Mouse (Mus musculus) CD4-positive naive resting alpha-beta T cell, adult 57 days (primary cell): ENCODE data around the gene Podnl1. TPM values are rescaled to one million over a fixed set of nuclear protein-coding genes. Genes with fewer than 3 reads are reported as not detected.

Experiments used
- total RNA-seq: library from RNA; stranded (reverse); gene quantifications from one replicate; pipeline ENCODE4 v1.2.4, GENCODE M21; 2023

The Podnl1 gene
- total RNA-seq = 3.8 TPM

DNA sequence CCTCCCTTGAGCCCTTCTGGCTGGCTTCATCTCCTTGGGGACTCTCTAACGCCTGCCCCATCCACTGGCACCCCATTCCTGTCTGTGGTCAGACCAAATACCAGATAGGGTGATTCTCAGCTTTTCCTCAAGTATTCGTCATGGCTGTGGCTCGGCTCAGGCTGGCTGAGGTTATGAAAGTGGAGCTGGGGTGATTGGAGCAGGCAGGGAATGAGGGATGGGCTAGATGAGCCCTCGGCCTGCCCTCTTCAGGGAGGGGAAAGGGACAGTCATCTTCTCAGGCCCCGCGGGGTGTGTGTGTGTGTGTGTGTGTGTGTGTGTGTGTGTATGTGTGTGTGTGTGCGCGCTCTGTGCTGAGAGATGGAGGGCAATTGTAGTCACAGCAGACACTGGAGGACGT lies at the start of gene Podnl1:
Podnl1 (plus strand) TSS at position 334 of the 400 bp plus-strand sequence.

DNA sequence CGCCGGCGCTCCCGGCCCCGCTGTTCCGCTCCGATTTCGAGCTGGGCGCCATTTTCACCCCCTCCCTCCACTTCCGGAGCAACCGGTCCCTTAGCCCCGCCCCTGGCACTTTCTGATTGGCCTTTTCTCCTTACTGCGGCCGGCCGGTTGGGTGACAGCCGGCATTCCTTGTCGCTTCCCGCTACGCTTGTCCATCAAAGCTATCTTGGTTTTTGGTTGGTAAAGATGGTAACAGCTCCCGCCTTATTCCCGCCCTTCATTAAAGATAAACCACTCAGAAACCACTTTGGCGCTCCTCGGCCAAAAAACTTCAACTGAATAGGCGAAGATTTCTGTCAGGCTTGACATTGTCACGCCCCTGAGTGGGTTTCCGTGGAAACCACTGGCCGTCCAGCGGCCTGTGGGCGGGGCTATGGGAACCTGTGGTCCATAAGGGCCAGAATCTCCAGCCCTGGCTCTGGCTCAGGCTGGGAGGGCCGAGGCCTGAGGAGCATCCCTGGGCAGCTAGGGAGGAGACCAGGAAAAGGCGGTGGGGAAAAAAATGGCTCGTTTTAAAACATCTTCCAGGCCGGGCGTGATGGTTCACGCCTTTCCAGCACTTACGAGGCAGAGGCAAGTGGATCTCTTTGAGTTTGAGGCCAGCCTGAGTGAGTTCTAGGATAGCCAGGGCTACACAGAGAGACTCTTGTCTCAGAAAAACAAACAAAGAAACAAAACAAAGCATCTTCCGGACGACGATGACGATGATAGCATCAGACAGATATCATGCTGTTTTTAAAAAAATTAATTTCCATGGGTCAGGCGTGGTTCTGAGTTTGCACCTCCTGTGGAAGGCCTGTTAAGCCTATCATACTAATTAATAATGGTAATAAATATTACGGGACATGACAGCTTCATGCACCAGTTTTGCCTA lies 20.8 kb upstream of the Podnl1 start, which contains the start of gene Dcaf15:
Dcaf15 (minus strand) TSS at position 72 of the 913 bp plus-strand sequence.

DNA sequence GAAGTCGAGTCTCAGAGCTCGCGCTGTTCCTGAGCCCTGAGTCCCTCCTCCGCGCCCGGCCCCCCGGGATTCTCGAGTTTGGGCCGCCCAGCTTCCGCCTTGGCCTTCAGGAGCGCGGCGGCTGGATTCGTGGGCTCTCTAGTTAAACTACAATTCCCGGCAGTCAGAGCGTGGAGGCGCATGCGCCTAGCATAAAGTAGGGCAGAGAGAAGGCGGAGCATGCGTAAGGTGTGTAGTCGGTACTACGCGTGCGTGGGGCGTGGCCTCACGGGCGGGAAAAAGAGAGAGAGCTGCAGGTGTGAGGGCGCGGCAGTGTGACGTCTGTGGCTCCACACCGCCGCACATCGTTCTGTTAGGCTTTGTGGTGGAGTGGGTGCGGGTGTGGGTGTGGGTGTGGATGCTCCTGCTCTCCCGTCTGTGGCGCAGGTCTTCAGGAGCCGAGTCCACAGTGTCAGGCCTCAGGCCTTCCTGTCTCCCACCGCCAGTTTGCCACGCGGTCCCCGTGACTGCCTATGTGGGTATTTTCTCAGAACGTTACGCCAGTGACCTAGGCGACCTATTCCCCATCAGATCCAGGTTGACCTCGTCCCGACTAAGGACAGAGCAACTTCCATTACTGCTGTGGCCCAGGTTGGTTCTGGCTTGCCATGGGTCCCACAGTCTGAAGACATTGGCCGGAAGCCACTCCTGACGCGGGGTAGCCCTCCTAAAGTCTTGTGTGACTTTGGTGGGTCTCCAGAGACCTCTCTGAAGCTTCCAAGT lies 22.2 kb downstream of the Podnl1 start, which contains the start of the genes Cc2d1a and 4930432K21Rik:
Cc2d1a (minus strand) TSS at position 168 of the 762 bp plus-strand sequence.
4930432K21Rik (plus strand) TSS at position 257 of the 762 bp plus-strand sequence.

Other genes starting within 250 kb of the Podnl1 start
- 70.9 TPM for gene Adgrl1, start 225.9 kb upstream of the Podnl1 start, total RNA-seq
- 1.3 TPM for gene Gm10644, start 170.8 kb upstream of the Podnl1 start, total RNA-seq
- 5.4 TPM for gene Asf1b, start 170.5 kb upstream of the Podnl1 start, total RNA-seq
- gene Prkaca, start 153.0 kb upstream of the Podnl1 start, total RNA-seq = 37.8 TPM
- 52.6 TPM for gene Samd1, start 128.3 kb upstream of the Podnl1 start, total RNA-seq
- gene 1700067K01Rik, start 124.5 kb upstream of the Podnl1 start, total RNA-seq = not detected
- not detected for gene 2210011C24Rik, start 113.8 kb upstream of the Podnl1 start, total RNA-seq
- gene Palm3, start 104.5 kb upstream of the Podnl1 start, total RNA-seq = not detected
- gene Il27ra, start 83.4 kb upstream of the Podnl1 start, total RNA-seq = 280 TPM
- gene Rln3, start 81.0 kb upstream of the Podnl1 start, total RNA-seq = 1.4 TPM
- gene Gm10643, start 60.9 kb upstream of the Podnl1 start, total RNA-seq = 5.0 TPM
- 124 TPM for gene Rfx1, start 59.2 kb upstream of the Podnl1 start, total RNA-seq
- gene Dcaf15, start 21.2 kb upstream of the Podnl1 start, total RNA-seq = 69.1 TPM
- gene Cc2d1a, start 21.9 kb downstream of the Podnl1 start, total RNA-seq = 32.5 TPM
- 2.4 TPM for gene 4930432K21Rik, start 22.0 kb downstream of the Podnl1 start, total RNA-seq
- not detected for gene Nanos3, start 59.2 kb downstream of the Podnl1 start, total RNA-seq
- 32.3 TPM for gene Zswim4, start 111.1 kb downstream of the Podnl1 start, total RNA-seq
- gene D8Ertd738e, start 123.7 kb downstream of the Podnl1 start, total RNA-seq = 199 TPM
- gene Mri1, start 131.3 kb downstream of the Podnl1 start, total RNA-seq = 43.7 TPM
- gene Ccdc130, start 144.4 kb downstream of the Podnl1 start, total RNA-seq = 16.2 TPM